Mouse (Mus musculus): ENCODE data around the gene Fcgrt. TPM values are rescaled to one million over a fixed set of nuclear protein-coding genes. Genes with fewer than 3 reads are reported as not detected.
A peak's percentile ranks its signal among the peaks of the same experiment; 100 is the strongest.
"Not testable (repeated sequence)": the region's sequence is repeated elsewhere in the genome, so short reads cannot be mapped to it uniquely, and the experiment has no call there.

The Fcgrt gene
- polyA plus RNA-seq, 1 experiment, result 244 TPM

- no peak for TF ChIP-seq CTCF (conservative IDR thresholded peaks at IDR 0.05; ENCODE audit: insufficient read depth, insufficient read length, low read depth, low read length)
- TF ChIP-seq POLR2A (IDR thresholded peaks at IDR 0.05; ENCODE audit: low read depth, low read length), result no peak
- no peak overlapping the region for H3K4me3 ChIP-seq (ENCODE audit: insufficient read depth, low read depth, low read length)
- H3K36me3 ChIP-seq (ENCODE audit: control insufficient read depth, insufficient read depth, low read length), result peaks cover 11% of the 10 kb centered on the region; the same call in 1 of the 2 replicates
- peaks cover 11% of the 10 kb centered on the region; the same call in 1 of the 2 replicates for H3K4me1 ChIP-seq (ENCODE audit: control insufficient read depth, insufficient read depth, low read length)
- 70% methylated on average over 15 of the region's 15 CpGs for WGBS
- DNase-seq, result no peak
- no peak overlapping the region for H3K27ac ChIP-seq (ENCODE audit: insufficient read depth, low read depth, low read length)
- no peaks in the 10 kb centered on the region for H3K27me3 ChIP-seq (replicated peaks; ENCODE audit: control insufficient read depth, insufficient read depth, low read length)
Measured at GRCm38 (mm10) chr7:45129776-45130512, 26.3 kb upstream of the Fcgrt start.

GRCm38 (mm10) chr7:45129318-45129717, 25.7 kb upstream of the Fcgrt start:
- H3K27ac ChIP-seq (ENCODE audit: insufficient read depth, low read depth, low read length), result peak overlapping the region; percentile 79
- H3K4me3 ChIP-seq (ENCODE audit: insufficient read depth, low read depth, low read length), result peak overlapping the region; percentile 60
- peak; percentile 65 for DNase-seq
- H3K4me1 ChIP-seq (ENCODE audit: control insufficient read depth, insufficient read depth, low read length), result peaks cover 15% of the 10 kb centered on the region; the same call in 1 of the 2 replicates
- peaks cover 11% of the 10 kb centered on the region; the same call in 1 of the 2 replicates for H3K36me3 ChIP-seq (ENCODE audit: control insufficient read depth, insufficient read depth, low read length)
- TF ChIP-seq CTCF (conservative IDR thresholded peaks at IDR 0.05; ENCODE audit: insufficient read depth, insufficient read length, low read depth, low read length), result no peak
- no peak for TF ChIP-seq POLR2A (IDR thresholded peaks at IDR 0.05; ENCODE audit: low read depth, low read length)
- 2% methylated on average over 17 of the region's 17 CpGs for WGBS
- H3K27me3 ChIP-seq (replicated peaks; ENCODE audit: control insufficient read depth, insufficient read depth, low read length), result no peaks in the 10 kb centered on the region

- H3K36me3 ChIP-seq (ENCODE audit: control insufficient read depth, insufficient read depth, low read length), result peaks cover 11% of the 10 kb centered on the region; the same call in 1 of the 2 replicates
- peak within 1 kb of the TSS; percentile 77 for H3K4me3 ChIP-seq (ENCODE audit: insufficient read depth, low read depth, low read length)
- peak; percentile 80 for TF ChIP-seq CTCF (conservative IDR thresholded peaks at IDR 0.05; ENCODE audit: insufficient read depth, insufficient read length, low read depth, low read length)
- peak; percentile 89 for TF ChIP-seq POLR2A (IDR thresholded peaks at IDR 0.05; ENCODE audit: low read depth, low read length)
- peak within 1 kb of the TSS; percentile 79 for H3K27ac ChIP-seq (ENCODE audit: insufficient read depth, low read depth, low read length)
- peaks cover 15% of the 10 kb centered on the region; the same call in 1 of the 2 replicates for H3K4me1 ChIP-seq (ENCODE audit: control insufficient read depth, insufficient read depth, low read length)
- H3K27me3 ChIP-seq (replicated peaks; ENCODE audit: control insufficient read depth, insufficient read depth, low read length), result no peaks in the 10 kb centered on the region
- WGBS, result under 1% methylated on average over 48 of the region's 48 CpGs
- DNase-seq, result peak; percentile 100
Measured at GRCm38 (mm10) chr7:45128624-45129246, 25.1 kb upstream of the Fcgrt start, which contains the start of gene Rpl13a. Rpl13a (minus strand) TSS chr7:45128761.

- no peaks in the 10 kb centered on the region for H3K27me3 ChIP-seq (replicated peaks; ENCODE audit: control insufficient read depth, insufficient read depth, low read length)
- WGBS, result under 1% methylated on average over 6 of the region's 6 CpGs
- no peak overlapping the region for H3K27ac ChIP-seq (ENCODE audit: insufficient read depth, low read depth, low read length)
Measured at GRCm38 (mm10) chr7:45127700-45128224, 24.1 kb upstream of the Fcgrt start.

GRCm38 (mm10) chr7:45126844-45127699, 23.4 kb upstream of the Fcgrt start:
- Histone ChIP-seq H3K4me3 (ENCODE audit: insufficient read depth, low read depth, low read length) (peak overlapping the region; percentile 77), H3K27ac (ENCODE audit: insufficient read depth, low read depth, low read length) (no peak overlapping the region), H3K36me3 (ENCODE audit: control insufficient read depth, insufficient read depth, low read length) (peaks cover 14% of the 10 kb centered on the region; the same call in 1 of the 2 replicates), H3K27me3 (replicated peaks; ENCODE audit: control insufficient read depth, insufficient read depth, low read length) (no peaks in the 10 kb centered on the region), H3K4me1 (ENCODE audit: control insufficient read depth, insufficient read depth, low read length) (peaks cover 23% of the 10 kb centered on the region)
- no peak for DNase-seq
- TF ChIP-seq POLR2A (IDR thresholded peaks at IDR 0.05; ENCODE audit: low read depth, low read length) (no peak), CTCF (conservative IDR thresholded peaks at IDR 0.05; ENCODE audit: insufficient read depth, insufficient read length, low read depth, low read length) (no peak)
- 31% methylated on average over 21 of the region's 21 CpGs for WGBS

More at GRCm38 (mm10) chr7:45127700-45128224, 24.1 kb upstream of the Fcgrt start:
- Histone ChIP-seq H3K4me1 (ENCODE audit: control insufficient read depth, insufficient read depth, low read length) (peaks cover 21% of the 10 kb centered on the region), H3K4me3 (ENCODE audit: insufficient read depth, low read depth, low read length) (peak overlapping the region; percentile 77), H3K36me3 (ENCODE audit: control insufficient read depth, insufficient read depth, low read length) (peaks cover 11% of the 10 kb centered on the region; the same call in 1 of the 2 replicates)
- no peak for TF ChIP-seq POLR2A (IDR thresholded peaks at IDR 0.05; ENCODE audit: low read depth, low read length)
- no peak for DNase-seq

GRCm38 (mm10) chr7:45126147-45126843, 22.6 kb upstream of the Fcgrt start:
- peaks cover 14% of the 10 kb centered on the region; the same call in 1 of the 2 replicates for H3K36me3 ChIP-seq (ENCODE audit: control insufficient read depth, insufficient read depth, low read length)
- TF ChIP-seq POLR2A (IDR thresholded peaks at IDR 0.05; ENCODE audit: low read depth, low read length), result no peak
- TF ChIP-seq CTCF (conservative IDR thresholded peaks at IDR 0.05; ENCODE audit: insufficient read depth, insufficient read length, low read depth, low read length), result no peak
- DNase-seq, result no peak
- H3K27me3 ChIP-seq (replicated peaks; ENCODE audit: control insufficient read depth, insufficient read depth, low read length), result no peaks in the 10 kb centered on the region
- H3K4me3 ChIP-seq (ENCODE audit: insufficient read depth, low read depth, low read length), result no peak overlapping the region
- 73% methylated on average over 17 of the region's 17 CpGs for WGBS
- H3K4me1 ChIP-seq (ENCODE audit: control insufficient read depth, insufficient read depth, low read length), result peaks cover 23% of the 10 kb centered on the region
- H3K27ac ChIP-seq (ENCODE audit: insufficient read depth, low read depth, low read length), result no peak overlapping the region

- H3K4me3 ChIP-seq (ENCODE audit: insufficient read depth, low read depth, low read length); H3K27ac ChIP-seq (ENCODE audit: insufficient read depth, low read depth, low read length); DNase-seq; H3K27me3 ChIP-seq (replicated peaks; ENCODE audit: control insufficient read depth, insufficient read depth, low read length): not testable (repeated sequence)
- Histone ChIP-seq H3K36me3 (ENCODE audit: control insufficient read depth, insufficient read depth, low read length) (peaks cover 14% of the 10 kb centered on the region; the same call in 1 of the 2 replicates), H3K4me1 (ENCODE audit: control insufficient read depth, insufficient read depth, low read length) (peaks cover 23% of the 10 kb centered on the region)
- WGBS, result 76% methylated on average over 5 of the region's 5 CpGs
Measured at GRCm38 (mm10) chr7:45125649-45126048, 22.0 kb upstream of the Fcgrt start.

All from kidney, adult 2 months (tissue).